Mouse (Mus musculus): ENCODE data around the gene Tmprss11d.
"Not testable (repeated sequence)": the region's sequence is repeated elsewhere in the genome, so short reads cannot be mapped to it uniquely, and the experiment has no call there.

Gene Tmprss11d

DNA sequence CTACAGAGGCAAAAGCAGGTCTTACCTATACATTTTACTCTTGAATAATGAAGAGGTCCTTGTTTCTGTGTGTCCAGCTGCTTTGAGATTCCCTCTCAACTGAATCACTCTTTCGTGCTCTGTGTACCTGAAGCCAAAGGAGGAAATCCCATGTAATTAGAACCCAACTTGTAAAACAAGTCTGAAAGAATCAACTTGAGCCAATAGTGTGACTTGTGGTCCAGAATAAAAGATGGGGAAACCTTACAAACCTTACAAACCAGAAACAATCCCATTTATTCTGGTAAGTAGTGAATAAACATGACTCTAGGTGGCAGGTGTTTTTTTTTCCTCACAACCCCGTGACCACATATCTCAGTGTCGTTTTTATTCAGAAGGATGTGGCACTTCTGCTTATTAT is at the start of gene Tmprss11d:
Tmprss11d (minus strand) TSS at position 101 of the 400 bp plus-strand sequence.
- DNase-seq (ENCODE audit: low spot score) = no peak

GRCm38 (mm10) chr5:86421323-86422028 is 48.3 kb upstream of the Tmprss11d start:
- no peak for DNase-seq (ENCODE audit: low spot score)

GRCm38 (mm10) chr5:86419494-86419893 is 46.3 kb upstream of the Tmprss11d start:
- no peak for DNase-seq (ENCODE audit: low spot score)

DNA sequence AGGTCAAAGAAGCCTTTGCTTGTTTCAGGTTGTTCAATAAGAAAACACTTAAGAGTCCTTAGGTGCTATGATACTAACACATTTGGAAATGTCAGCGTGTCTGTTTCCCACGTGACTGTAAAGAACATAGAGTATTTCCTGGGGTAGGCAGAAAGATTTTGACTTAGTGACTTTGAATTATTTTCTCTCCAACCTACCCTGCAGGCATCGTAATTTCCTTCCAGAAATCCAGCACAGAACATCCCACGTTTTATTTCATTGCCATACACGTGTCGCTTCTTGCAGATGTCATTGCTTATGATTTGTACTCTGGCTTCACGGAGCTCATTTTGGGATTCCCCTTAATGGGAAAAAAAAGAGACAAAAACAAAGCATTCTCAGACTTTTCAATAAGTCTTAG is 41.1 kb upstream of the Tmprss11d start:
- no peak for DNase-seq (ENCODE audit: low spot score)

GRCm38 (mm10) chr5:86410815-86411214 is 37.6 kb upstream of the Tmprss11d start:
- peak; percentile 19 for DNase-seq (ENCODE audit: low spot score)

DNA sequence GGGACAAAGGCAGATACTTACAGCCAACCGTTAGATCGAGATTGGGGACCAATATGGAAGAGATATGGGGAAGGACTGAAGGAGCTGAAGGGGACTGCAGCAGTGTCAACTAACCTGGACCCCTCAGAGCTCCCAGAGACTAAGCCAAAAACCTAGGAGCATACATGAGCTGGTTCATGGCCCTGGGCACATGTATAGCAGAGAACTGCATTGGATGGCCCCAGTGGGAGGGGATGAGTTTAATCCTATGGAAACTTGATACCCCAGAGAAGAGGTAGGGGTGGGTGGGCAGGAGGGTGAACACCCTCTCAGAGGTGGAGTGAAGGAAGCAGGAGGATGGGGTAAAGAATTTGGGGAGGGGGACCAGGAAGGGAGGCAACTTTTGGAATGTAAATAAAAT is 34.7 kb upstream of the Tmprss11d start:
- no peak for DNase-seq (ENCODE audit: low spot score)

DNA sequence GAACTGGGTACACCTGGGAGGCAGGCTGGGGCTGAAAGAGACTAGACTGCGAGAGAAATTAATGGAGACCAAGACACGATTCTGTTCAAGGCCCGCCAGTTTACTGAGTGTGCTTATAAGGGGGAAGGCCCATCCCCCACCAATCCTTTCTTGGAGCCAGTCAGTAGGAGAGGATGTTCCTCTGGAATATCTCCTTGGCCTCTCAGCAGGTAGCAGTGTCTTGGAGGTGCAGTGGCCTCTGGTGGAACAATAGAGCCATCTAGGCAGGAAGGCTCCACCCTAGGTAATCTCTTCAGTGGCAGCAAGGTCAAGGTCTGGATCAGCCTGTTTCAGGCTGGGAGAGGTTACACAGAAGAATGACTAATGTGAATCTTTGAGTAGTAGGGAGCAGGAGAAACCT is 34.0 kb upstream of the Tmprss11d start:
- no peak for DNase-seq (ENCODE audit: low spot score)

DNA sequence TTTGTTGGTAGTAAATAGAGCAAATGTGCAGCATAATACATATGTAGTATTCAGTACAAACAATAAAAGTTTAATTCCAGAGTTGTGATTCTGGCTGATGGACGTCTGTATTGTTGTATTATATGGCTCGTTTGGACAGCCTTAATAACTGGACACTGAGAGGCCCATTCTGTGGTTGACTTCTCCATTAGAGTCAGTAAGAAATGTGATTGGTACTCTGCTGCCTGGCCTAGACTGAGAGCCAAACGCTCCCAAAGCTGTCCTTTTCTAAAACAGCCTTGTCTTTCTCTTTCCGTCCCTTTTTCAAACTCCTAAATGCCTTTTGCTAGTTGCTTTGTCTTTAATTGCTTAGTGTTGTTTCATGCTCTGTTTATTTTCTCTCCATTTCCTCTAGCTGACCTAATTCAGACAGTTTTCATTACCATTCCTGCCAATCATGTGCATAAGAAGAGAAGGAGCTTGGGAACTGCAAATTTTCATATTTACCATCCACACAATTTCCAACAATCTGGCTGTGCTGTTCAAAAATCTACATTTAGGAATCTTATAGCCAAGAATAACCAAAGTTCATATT is 13.7 kb downstream of the Tmprss11d start:
- no peak for DNase-seq (ENCODE audit: low spot score)

DNA sequence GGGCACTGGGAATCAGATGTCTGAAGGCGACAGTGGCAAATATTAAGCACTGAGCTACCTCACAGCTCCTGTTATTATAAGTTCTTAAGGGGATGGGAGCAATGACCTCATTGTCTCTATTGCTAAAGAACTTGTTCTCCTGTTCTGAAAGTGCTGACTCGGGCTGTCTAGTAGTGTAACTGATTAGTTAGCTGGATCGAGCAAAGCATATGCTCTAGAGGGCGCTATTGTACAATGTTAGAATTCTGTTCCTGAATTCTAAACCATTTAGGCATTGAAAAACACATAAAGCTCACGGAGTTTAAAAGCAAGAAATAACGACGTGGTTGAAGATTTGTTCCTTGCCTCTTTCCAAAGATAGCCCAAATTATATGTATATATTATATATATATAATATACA is 20.3 kb downstream of the Tmprss11d start:
- DNase-seq (ENCODE audit: low spot score) = peak; percentile 14

DNA sequence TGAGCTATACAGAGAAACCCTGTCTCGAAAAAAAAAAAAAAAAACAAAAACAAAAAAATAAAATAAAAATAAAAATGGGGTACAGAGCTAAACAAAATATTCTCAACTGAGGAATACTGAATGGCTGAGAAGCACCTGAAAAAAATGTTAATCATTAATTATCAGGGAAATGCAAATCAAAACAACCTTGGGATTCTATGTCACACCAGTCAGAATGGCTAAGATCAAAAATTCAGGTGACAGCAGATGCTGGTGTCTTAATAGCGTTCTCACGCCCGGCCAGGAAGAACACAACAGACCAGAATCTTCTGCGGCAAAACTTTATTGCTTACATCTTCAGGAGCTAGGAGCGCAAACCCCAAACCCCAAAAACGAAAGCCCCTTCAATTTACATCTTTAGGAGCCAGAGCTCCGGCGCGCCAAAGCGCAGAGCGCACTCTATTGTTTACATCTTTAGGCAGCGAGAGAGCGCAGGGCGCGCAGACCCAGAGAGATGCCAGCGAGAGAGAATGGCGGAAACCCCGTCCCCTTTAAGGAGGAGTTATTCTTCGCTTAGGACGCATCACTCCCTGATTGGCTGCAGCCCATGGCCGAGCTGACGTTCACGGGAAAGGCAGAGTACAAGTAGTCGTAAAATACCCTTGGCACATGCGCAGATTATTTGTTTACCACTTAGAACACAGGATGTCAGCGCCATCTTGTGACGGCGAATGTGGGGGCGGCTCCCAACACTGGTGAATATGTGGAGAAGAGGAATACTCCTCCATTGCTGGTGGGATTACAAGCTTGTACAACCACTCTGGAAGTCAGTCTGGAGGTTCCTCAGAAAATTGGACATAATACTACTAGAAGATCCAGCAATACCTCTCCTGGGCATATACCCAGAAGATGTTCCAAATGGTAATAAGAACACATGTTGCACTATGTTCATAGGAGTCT is 54.9 kb downstream of the Tmprss11d start:
- DNase-seq (ENCODE audit: low spot score) = not testable (repeated sequence)

DNA sequence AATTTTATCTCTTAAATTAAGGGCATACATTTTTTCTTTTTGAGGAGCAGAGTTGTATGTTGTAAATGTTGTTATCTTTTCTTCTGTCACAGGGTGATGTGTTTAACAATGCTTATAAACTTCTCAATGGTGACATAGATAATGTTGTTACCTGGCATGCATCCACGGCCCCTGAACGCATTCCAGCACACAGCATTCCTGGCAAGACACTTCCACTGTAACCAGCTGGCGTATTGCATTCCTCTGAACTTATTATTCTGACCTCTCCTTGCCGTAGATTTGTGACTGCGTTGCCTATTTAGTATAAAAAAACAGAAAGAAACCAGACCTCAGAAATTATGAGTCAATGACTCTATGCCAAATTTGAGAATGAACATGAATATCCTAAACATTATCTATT is 67.1 kb downstream of the Tmprss11d start:
- peak; percentile 20 for DNase-seq (ENCODE audit: low spot score)

DNA sequence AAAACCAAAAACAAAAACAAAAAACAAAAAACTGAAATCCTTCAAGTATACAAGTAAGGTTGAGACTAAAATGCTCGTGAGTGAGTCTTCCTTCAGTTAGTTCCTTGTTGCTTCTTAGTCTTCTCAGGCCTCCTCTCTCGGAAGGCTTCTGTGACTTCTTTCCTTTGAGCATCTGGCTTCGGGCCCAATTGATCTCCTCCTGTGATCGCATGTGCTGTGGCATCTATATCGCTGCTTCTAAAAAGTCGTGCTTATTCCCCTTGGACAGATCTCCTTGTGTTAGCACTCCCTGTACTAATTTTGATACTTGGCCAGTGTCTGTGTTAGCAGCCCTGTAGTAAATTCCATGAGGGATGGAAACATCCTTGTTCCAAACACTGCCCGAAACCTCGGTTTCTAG is 69.3 kb downstream of the Tmprss11d start:
- DNase-seq (ENCODE audit: low spot score) = no peak

DNA sequence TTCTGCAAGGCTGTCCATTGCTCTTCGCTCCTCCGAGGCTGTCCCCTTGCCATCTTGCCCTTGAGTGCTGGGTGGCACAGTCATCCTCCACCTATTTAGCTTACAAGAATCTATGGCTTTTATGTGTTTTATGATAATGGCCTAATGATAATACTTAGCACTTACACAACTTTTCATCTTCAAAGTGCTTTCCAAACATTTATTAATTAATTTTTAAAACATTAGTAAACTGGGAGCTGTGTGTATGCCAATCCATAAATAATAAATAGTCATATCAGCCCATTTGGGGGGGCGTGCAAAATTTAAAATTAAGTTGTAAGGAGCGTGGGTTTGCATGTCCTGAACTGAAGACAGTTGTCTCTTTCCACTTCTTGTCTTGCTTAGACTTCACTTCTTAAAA is 84.0 kb downstream of the Tmprss11d start, which contains the start of gene Tmprss11c:
Tmprss11c (minus strand) TSS at position 101 of the 400 bp plus-strand sequence.
- DNase-seq (ENCODE audit: low spot score) = no peak

Data from urinary bladder, postnatal 14 days (tissue).